Mouse (Mus musculus): Measurements from ENCODE around the gene Gaa.

- TF ChIP-seq CTCF (IDR thresholded peaks at IDR 0.05; ENCODE audit: low read depth) (no peak), EP300 (IDR thresholded peaks at IDR 0.05; ENCODE audit: low read depth) (no peak)
Measured at GRCm38 (mm10) chr11:119267241-119267674, 429 bp upstream of the Gaa start.
